Mouse (Mus musculus) pancreas, adult 10 weeks (tissue): ENCODE measurements around the gene Vmn2r21. TPM values are rescaled to one million over a fixed set of nuclear protein-coding genes. Genes with fewer than 3 reads are reported as not detected.

Experiments used
- polyA plus RNA-seq: library from polyadenylated mRNA; stranded (reverse); fragments of 350-450 nt; fragmentation: Illumina TruSeq; extraction: RNeasy Lipid Tissue Mini Kit (QIAGEN cat#74804); gene quantifications from one replicate; pipeline ENCODE4 v1.2.3, GENCODE M21; 2015; ENCODE audit warnings: low read depth, low replicate concordance; ENCODE audit not compliant: insufficient read depth

Gene Vmn2r21
- polyA plus RNA-seq = not detected

GRCm38 (mm10) chr6:123533306-123533705, at the start of gene Vmn2r21:
TSS of gene Vmn2r21 (minus strand) at chr6:123533406.

Other genes with a start within 250 kb of the Vmn2r21 start
- not detected for gene Clec4e, start 243.5 kb downstream of the Vmn2r21 start, polyA plus RNA-seq
- not detected for gene Vmn2r19, start 225.1 kb downstream of the Vmn2r21 start, polyA plus RNA-seq
- gene Vmn2r20, start 115.3 kb downstream of the Vmn2r21 start, polyA plus RNA-seq = not detected
- gene Vmn2r22, start 117.3 kb upstream of the Vmn2r21 start, polyA plus RNA-seq = not detected
- gene Vmn2r23, start 169.3 kb upstream of the Vmn2r21 start, polyA plus RNA-seq = not detected
- gene Vmn2r24, start 245.5 kb upstream of the Vmn2r21 start, polyA plus RNA-seq = not detected